Mouse (Mus musculus) central nervous system, embryonic 18 days (tissue): ENCODE results near the gene Pgm2l1. TPM values are rescaled to one million over a fixed set of nuclear protein-coding genes. Genes with fewer than 3 reads are reported as not detected.

Experiments used
- polyA plus RNA-seq: library from polyadenylated mRNA; depleted of rRNA; stranded (reverse); fragments of >200 nt; gene quantifications from 2 replicates; pipeline ENCODE4 v1.2.3, GENCODE M21; 2012; rRNA removed

The Pgm2l1 gene
- polyA plus RNA-seq, result 55.1 and 62.1 TPM in 2 replicates

DNA sequence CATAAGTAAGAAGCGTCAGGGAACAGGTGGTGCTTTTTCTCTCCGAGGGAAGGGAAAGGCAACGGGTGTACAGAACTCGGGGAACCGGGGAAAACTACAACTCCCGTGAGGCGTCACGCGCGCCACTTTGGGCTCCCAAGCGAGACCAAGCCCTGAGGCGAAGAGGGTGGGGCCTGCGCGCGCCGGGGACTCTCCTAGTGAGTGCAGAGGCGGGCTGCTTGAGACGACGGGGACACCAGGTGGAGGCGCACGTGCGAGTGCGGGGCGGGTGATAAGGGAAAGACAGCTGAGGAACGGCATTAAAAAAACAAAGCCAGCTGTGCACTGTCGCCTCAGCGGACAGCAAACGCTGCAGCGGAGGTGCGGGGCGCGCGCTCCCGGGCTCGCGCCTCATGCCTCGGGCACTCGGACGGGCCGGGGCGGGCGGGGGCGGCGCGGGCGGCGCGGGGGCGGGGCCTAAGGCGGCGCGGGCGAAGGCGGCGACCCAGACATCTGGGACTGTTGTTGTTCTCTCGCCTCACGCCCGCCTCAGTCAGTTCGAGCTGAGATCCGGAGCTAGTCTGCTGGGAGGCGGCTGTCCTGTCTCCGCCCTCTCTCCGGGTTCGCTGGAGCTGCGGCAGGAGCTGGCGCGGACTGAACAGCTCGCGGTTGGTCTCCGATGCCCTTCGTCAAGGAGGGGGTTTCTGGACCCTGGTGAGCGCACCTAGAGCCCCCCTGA is at the start of gene Pgm2l1:
Gene Pgm2l1, plus strand, starts transcription at position 237 of the 718 bp plus-strand sequence.

DNA sequence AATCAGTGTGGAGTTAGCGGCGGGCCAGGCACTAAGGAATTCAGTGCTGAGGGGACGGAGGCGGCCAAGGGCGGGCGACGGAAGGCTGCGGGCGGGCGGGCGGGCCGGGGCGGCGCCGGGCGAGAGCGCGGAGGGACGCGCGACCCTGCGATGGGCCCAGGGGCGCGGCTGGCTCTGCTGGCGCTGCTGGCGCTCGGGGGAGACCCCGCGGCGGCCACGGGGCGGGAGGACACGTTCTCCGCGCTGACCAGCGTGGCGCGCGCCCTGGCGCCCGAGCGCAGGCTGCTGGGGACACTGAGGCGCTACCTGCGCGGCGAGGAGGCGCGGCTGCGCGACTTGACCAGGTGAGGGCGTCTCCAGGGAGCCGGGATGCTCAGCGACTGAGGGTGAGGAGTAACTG is 58.2 kb downstream of the Pgm2l1 start, which contains the start of gene P4ha3:
Gene P4ha3, plus strand, starts transcription at position 138 of the 400 bp plus-strand sequence.

Other genes starting within 250 kb of the Pgm2l1 start
- 8.4 and 9.8 TPM in 2 replicates for gene Rnf169, start 246.9 kb upstream of the Pgm2l1 start, polyA plus RNA-seq
- 0.30 and 0.52 TPM in 2 replicates for gene Chrdl2, start 221.2 kb upstream of the Pgm2l1 start, polyA plus RNA-seq
- gene Pold3, start 105.8 kb upstream of the Pgm2l1 start, polyA plus RNA-seq, result 45.6 and 48.0 TPM in 2 replicates
- 11.4 and 11.8 TPM in 2 replicates for gene Lipt2, start 68.1 kb upstream of the Pgm2l1 start, polyA plus RNA-seq
- gene Kcne3, start 50.9 kb upstream of the Pgm2l1 start, polyA plus RNA-seq, result 0.38 and 1.1 TPM in 2 replicates
- gene P4ha3, start 58.1 kb downstream of the Pgm2l1 start, polyA plus RNA-seq, result 6.8 and 7.0 TPM in 2 replicates
- 22.6 TPM in 2 replicates for gene C2cd3, start 144.8 kb downstream of the Pgm2l1 start, polyA plus RNA-seq
- gene Ppme1, start 144.9 kb downstream of the Pgm2l1 start, polyA plus RNA-seq, result 164 and 175 TPM in 2 replicates
- 0.06 and 0.21 TPM in 2 replicates for gene Ucp3, start 245.6 kb downstream of the Pgm2l1 start, polyA plus RNA-seq